ENCODE assay signal across 12 mouse cellular contexts in the genomic region with DNA sequence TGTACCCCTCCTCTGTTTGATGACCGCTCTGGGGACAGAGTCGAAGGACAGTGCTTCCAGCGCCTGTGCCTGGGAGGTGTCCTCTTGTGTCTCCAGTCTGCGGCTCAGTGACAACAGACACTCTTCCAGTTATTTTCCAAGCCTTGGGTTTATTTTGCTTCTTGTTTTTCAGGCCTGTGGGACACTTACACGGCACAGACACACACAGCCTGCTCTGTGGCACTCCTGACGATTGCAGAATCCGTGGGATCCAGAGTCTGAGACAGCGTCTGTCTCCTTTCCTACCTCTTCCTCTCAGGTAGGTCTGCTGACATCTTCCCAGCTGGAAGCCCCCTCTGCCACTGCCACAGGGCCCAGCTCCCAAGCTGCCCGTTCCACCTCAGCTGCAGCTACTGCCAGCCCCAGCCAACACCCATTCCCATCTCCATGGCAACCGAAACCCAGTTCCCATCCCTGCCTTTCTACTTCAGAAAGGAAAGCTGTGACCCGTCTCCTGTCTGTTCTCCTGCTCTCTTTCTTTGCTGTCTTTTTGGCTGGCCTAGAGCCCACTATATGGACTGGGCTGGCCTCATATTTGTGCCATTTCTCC. TPM values are rescaled to one million over a fixed set of nuclear protein-coding genes. Genes with fewer than 3 reads are reported as not detected.
A peak's percentile ranks its signal among the peaks of the same experiment; 100 is the strongest.
DNase-seq lines count a peak whose midpoint lies in the region; ATAC-seq and TF ChIP-seq lines count a peak whose summit lies in the region.
"Had no signal": no experiment of that assay in that cellular context is flagged by ENCODE, and none has a peak within 500 bp of the region (broad histone marks: within the 10 kb centered on the region; RNA-seq: fewer than 3 reads in every experiment).

No protein-coding gene starts in this region.

- H3K27ac ChIP-seq in hindbrain, embryonic 13.5 days = peak overlapping the region; percentile 86
- H3K27ac ChIP-seq in midbrain, embryonic 13.5 days = peak overlapping the region; percentile 77
- H3K27ac ChIP-seq in gastrocnemius, adult 2 months = no peak overlapping the region

- ATAC-seq in hindbrain, embryonic 13.5 days (ENCODE audit: low FRiP score) = 0 out of 2 replicates have a peak, but pooled peaks have one; percentile 59
- ATAC-seq in midbrain, embryonic 13.5 days = peak; percentile 55

- H3K27me3 ChIP-seq in E14TG2a.4 (ENCODE audit: insufficient read depth, low read length) = peaks cover 38% of the 10 kb centered on the region
- no peaks in the 10 kb centered on the region for H3K27me3 ChIP-seq in hindbrain, embryonic 13.5 days
- 0 out of 2 replicates have a peak, but pooled peaks cover 2% of the 10 kb centered on the region for H3K27me3 ChIP-seq in midbrain, embryonic 13.5 days

- WGBS in hindbrain, embryonic 13.5 days = 36% methylated on average over 11 of the region's 11 CpGs
- WGBS in midbrain, embryonic 13.5 days = 40% methylated on average over 11 of the region's 11 CpGs
- WGBS in lung, adult 2 months = 80% methylated on average over 11 of the region's 11 CpGs

- DNase-seq in brain, embryonic 14.5 days (ENCODE audit: low read depth) = peak; percentile 88
- DNase-seq in gastrocnemius, adult 2 months = no peak
- no peak for DNase-seq in lung, adult 2 months
- DNase-seq in adrenal gland, postnatal 14 days = no peak
- no peak for DNase-seq in cerebellum, adult 9-11 months
- DNase-seq: cerebellum, adult 11-12 months; kidney, postnatal 14 days had no signal

- no peak for TF ChIP-seq CTCF in E14TG2a.4 (conservative IDR thresholded peaks at IDR 0.05; ENCODE audit: low read length)
- no peak for TF ChIP-seq CTCF in brain, embryonic 14.5 days (IDR thresholded peaks at IDR 0.05; ENCODE audit: borderline replicate concordance, extremely low read depth, insufficient read depth, insufficient read length)
- no peak for TF ChIP-seq CTCF in gastrocnemius, adult 2 months (IDR thresholded peaks at IDR 0.05)
- TF ChIP-seq CTCF in lung, adult 2 months (IDR thresholded peaks at IDR 0.05; ENCODE audit: insufficient read depth, low read length) = no peak

- H3K4me1 ChIP-seq in E14TG2a.4 (replicated peaks; ENCODE audit: low read depth, low read length) = peaks cover 61% of the 10 kb centered on the region
- H3K4me1 ChIP-seq in hindbrain, embryonic 13.5 days (replicated peaks) = peaks cover 32% of the 10 kb centered on the region
- H3K4me1 ChIP-seq in midbrain, embryonic 13.5 days (replicated peaks) = peaks cover 28% of the 10 kb centered on the region
- peaks cover 7% of the 10 kb centered on the region for H3K4me1 ChIP-seq in lung, adult 2 months (ENCODE audit: control insufficient read depth, insufficient read depth, low read length)

- peak overlapping the region; percentile 47 for H3K9ac ChIP-seq in hindbrain, embryonic 13.5 days
- H3K9ac ChIP-seq in midbrain, embryonic 13.5 days (replicated peaks) = peak overlapping the region; percentile 44

- no peak overlapping the region for H3K4me2 ChIP-seq in hindbrain, embryonic 13.5 days
- no peak overlapping the region for H3K4me2 ChIP-seq in midbrain, embryonic 13.5 days (replicated peaks)

- intact Hi-C loops in gastrocnemius, adult 2 months (cut with DNase I) = no loop called here

- H3K4me3 ChIP-seq in E14TG2a.4 (replicated peaks; ENCODE audit: low read length) = 0 out of 2 replicates have a peak overlapping the region, but pooled peaks have one; percentile 17
- H3K4me3 ChIP-seq in hindbrain, embryonic 13.5 days = no peak overlapping the region
- H3K4me3 ChIP-seq in midbrain, embryonic 13.5 days (replicated peaks) = no peak overlapping the region
- H3K4me3 ChIP-seq in gastrocnemius, adult 2 months = no peak overlapping the region
- H3K4me3 ChIP-seq in lung, adult 2 months (replicated peaks; ENCODE audit: extremely low read depth, low read depth, low read length) = no peak overlapping the region

- no peaks in the 10 kb centered on the region for H3K9me3 ChIP-seq in E14TG2a.4 (ENCODE audit: low read length)
- H3K9me3 ChIP-seq in hindbrain, embryonic 13.5 days = no peaks in the 10 kb centered on the region
- H3K9me3 ChIP-seq in midbrain, embryonic 13.5 days = no peaks in the 10 kb centered on the region

- H3K36me3 ChIP-seq in E14TG2a.4 (ENCODE audit: insufficient read depth, low read length) = peaks cover 15% of the 10 kb centered on the region
- peaks cover 3% of the 10 kb centered on the region; the same call in 1 of the 2 replicates for H3K36me3 ChIP-seq in hindbrain, embryonic 13.5 days
- no peaks in the 10 kb centered on the region for H3K36me3 ChIP-seq in midbrain, embryonic 13.5 days

- no peak for TF ChIP-seq POLR2A in brain, embryonic 14.5 days (IDR thresholded peaks at IDR 0.05; ENCODE audit: borderline replicate concordance, extremely low read depth, insufficient read depth, insufficient read length, poor library complexity, severe bottlenecking)
- TF ChIP-seq POLR2A in lung, adult 2 months (IDR thresholded peaks at IDR 0.05; ENCODE audit: borderline replicate concordance, extremely low read depth, low read depth, low read length) = no peak

RNA-seq across cellular contexts. Expression of gene Chd9, which starts 21.4 kb away (rescaled TPM):
- 74.7 and 79.5 TPM in 2 replicates for polyA plus RNA-seq in brain, embryonic 14.5 days (2012; rRNA removed)
- 76.4 and 89.0 TPM in 2 replicates for polyA plus RNA-seq in hindbrain, embryonic 13.5 days (2015; fragmentation: Nextera tagmentation; extraction: Ambion mirVana)
- polyA plus RNA-seq in midbrain, embryonic 13.5 days (2015; fragmentation: Nextera tagmentation; extraction: Ambion mirVana) = 61.1 and 69.6 TPM in 2 replicates
- total RNA-seq in gastrocnemius, adult 2 months (2021) = 10 to 100 TPM; 47.2 to 49.5 TPM
- 93.5 and 129 TPM in 2 replicates for polyA plus RNA-seq in lung, adult 2 months (2012; rRNA removed)
- total RNA-seq in adrenal gland, postnatal 14 days (2021) = 86.3 and 94.8 TPM in 2 replicates

RNA-seq across cellular contexts. Expression of gene Gm19935, which starts 32.4 kb away (rescaled TPM):
- 0.33 and 1.2 TPM in 2 replicates for polyA plus RNA-seq in brain, embryonic 14.5 days (2012; rRNA removed)
- 1.9 and 3.0 TPM in 2 replicates for polyA plus RNA-seq in hindbrain, embryonic 13.5 days (2015; fragmentation: Nextera tagmentation; extraction: Ambion mirVana)
- polyA plus RNA-seq in midbrain, embryonic 13.5 days (2015; fragmentation: Nextera tagmentation; extraction: Ambion mirVana) = not detected in 2 replicates
- not detected for total RNA-seq in gastrocnemius, adult 2 months (2021)
- polyA plus RNA-seq in lung, adult 2 months (2012; rRNA removed) = 4.6 and 10.3 TPM in 2 replicates
- not detected in 2 replicates for total RNA-seq in adrenal gland, postnatal 14 days (2021)
- total RNA-seq: gastrocnemius, adult 8-10 months; MEL had no signal
